Mouse (Mus musculus) kidney, postnatal 4 days (tissue): ENCODE data around the gene Mrpl54.

Experiments used
- DNase-seq, 2 experiments: peaks; one replicate each; pipeline ENCODE4 v3.0.0; 2021; ENCODE audit warnings: mixed read lengths in 2 of 2

Mrpl54 gene

GRCm38 (mm10) chr10:81221402-81222015 lies 45.2 kb downstream of the Mrpl54 start:
- no peak for DNase-seq

GRCm38 (mm10) chr10:81217964-81218363 lies 48.8 kb downstream of the Mrpl54 start:
- peak; percentile 82 to 84 for DNase-seq

GRCm38 (mm10) chr10:81217267-81217666 lies 49.5 kb downstream of the Mrpl54 start:
- peak; percentile 35 to 41 for DNase-seq

- DNase-seq: no peak
Measured at GRCm38 (mm10) chr10:81216810-81217209, 49.9 kb downstream of the Mrpl54 start.

- no peak for DNase-seq
Measured at GRCm38 (mm10) chr10:81216260-81216659, 50.5 kb downstream of the Mrpl54 start.
